Mouse (Mus musculus) NIH3T3 (cell line): Measurements from ENCODE around the gene 1810010H24Rik.
A peak's percentile ranks its signal among the peaks of the same experiment; 100 is the strongest.
"Not testable (repeated sequence)": the region's sequence is repeated elsewhere in the genome, so short reads cannot be mapped to it uniquely, and the experiment has no call there.

Experiments
- DNase-seq: peaks from one replicate; pipeline ENCODE4 v3.0.0-alpha.2; 2012; ENCODE audit warnings: low read depth

Gene 1810010H24Rik

GRCm38 (mm10) chr11:107025411-107026321 lies at the start of gene 1810010H24Rik:
1810010H24Rik (plus strand) TSS chr11:107025681.
- peak; percentile 54 for DNase-seq

GRCm38 (mm10) chr11:106976194-106976593 lies 49.3 kb upstream of the 1810010H24Rik start:
- peak; percentile 29 for DNase-seq

GRCm38 (mm10) chr11:106980455-106980854 lies 45.0 kb upstream of the 1810010H24Rik start:
- peak; percentile 93 for DNase-seq

GRCm38 (mm10) chr11:106981787-106982186 lies 43.7 kb upstream of the 1810010H24Rik start:
- DNase-seq = no peak

- peak; percentile 47 for DNase-seq
These were observed 43.1 kb upstream of the 1810010H24Rik start for GRCm38 (mm10) chr11:106982351-106982750.

- DNase-seq = peak; percentile 54
These were observed 39.4 kb upstream of the 1810010H24Rik start for GRCm38 (mm10) chr11:106985979-106986604.

GRCm38 (mm10) chr11:106987384-106987783 lies 38.1 kb upstream of the 1810010H24Rik start:
- DNase-seq = no peak

GRCm38 (mm10) chr11:106994246-106995085 lies 31.0 kb upstream of the 1810010H24Rik start:
- no peak for DNase-seq

GRCm38 (mm10) chr11:106996492-106996891 lies 29.0 kb upstream of the 1810010H24Rik start:
- DNase-seq = not testable (repeated sequence)

GRCm38 (mm10) chr11:106997976-106998375 lies 27.5 kb upstream of the 1810010H24Rik start:
- peak; percentile 51 for DNase-seq

- DNase-seq = peak; percentile 56
These were observed 26.8 kb upstream of the 1810010H24Rik start for GRCm38 (mm10) chr11:106998651-106999150.

- peak; percentile 97 for DNase-seq
These were observed 26.1 kb upstream of the 1810010H24Rik start, which contains the start of gene Kpna2 for GRCm38 (mm10) chr11:106999151-106999948. Kpna2 (minus strand) TSS chr11:106999541.

- no peak for DNase-seq
These were observed 25.4 kb upstream of the 1810010H24Rik start for GRCm38 (mm10) chr11:106999949-107000513.

- DNase-seq = peak; percentile 53
These were observed 23.5 kb upstream of the 1810010H24Rik start for GRCm38 (mm10) chr11:107001760-107002675.

GRCm38 (mm10) chr11:107005538-107005937 lies 19.9 kb upstream of the 1810010H24Rik start:
- DNase-seq = peak; percentile 89

- peak; percentile 54 for DNase-seq
These were observed 15.0 kb upstream of the 1810010H24Rik start for GRCm38 (mm10) chr11:107010447-107010846.

GRCm38 (mm10) chr11:107011171-107011570 lies 14.3 kb upstream of the 1810010H24Rik start:
- no peak for DNase-seq

- DNase-seq = no peak
These were observed 13.7 kb upstream of the 1810010H24Rik start for GRCm38 (mm10) chr11:107011669-107012323.
